In the genomic region with DNA sequence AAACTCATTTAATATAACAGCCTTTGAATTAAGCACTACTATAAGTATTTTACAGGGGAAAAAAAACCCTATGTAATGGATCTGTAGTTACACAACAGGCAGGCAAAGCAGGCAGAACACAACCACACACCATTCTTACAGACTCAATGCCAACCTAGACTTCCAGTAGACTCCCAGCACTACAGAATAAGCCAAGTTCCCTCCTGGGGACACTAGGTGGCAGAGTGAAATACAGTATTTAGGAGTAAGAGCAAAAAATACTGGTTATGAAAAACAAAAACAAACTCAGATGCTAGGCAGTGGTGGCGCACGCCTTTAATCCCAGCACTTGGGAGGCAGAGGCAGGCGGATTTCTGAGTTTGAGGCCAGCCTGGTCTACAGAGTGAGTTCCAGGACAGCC, we compare ENCODE assay signal across 9 mouse cellular contexts. TPM values are rescaled to one million over a fixed set of nuclear protein-coding genes. Genes with fewer than 3 reads are reported as not detected.
A peak's percentile ranks its signal among the peaks of the same experiment; 100 is the strongest.
DNase-seq lines count a peak whose midpoint lies in the region; ATAC-seq and TF ChIP-seq lines count a peak whose summit lies in the region.
"Had no signal": no experiment of that assay in that cellular context is flagged by ENCODE, and none has a peak within 500 bp of the region (broad histone marks: within the 10 kb centered on the region; RNA-seq: fewer than 3 reads in every experiment).

No protein-coding gene starts in this region.

- WGBS in intestine, postnatal 0 days, result 74% methylated on average over 3 of the region's 3 CpGs

- H3K4me2 ChIP-seq in intestine, postnatal 0 days (replicated peaks; ENCODE audit: low read depth), result no peak overlapping the region
- H3K4me2 ChIP-seq: hindbrain, embryonic 15.5 days had no signal

- peak; percentile 35 to 66 for DNase-seq in heart, adult 18-20 months
- DNase-seq in heart, adult 11 months, result no peak
- peak; percentile 25 for DNase-seq in right cerebral cortex, adult 18-20 months
- DNase-seq in right cerebral cortex, postnatal 25 days, result no peak
- DNase-seq in cerebellum, adult 18-20 months, result peak; percentile 53 to 59
- peak; percentile 56 for DNase-seq in naive thymus-derived CD4-positive, alpha-beta T cell, adult 2 months (ENCODE audit: low read depth)

- H3K36me3 ChIP-seq in intestine, postnatal 0 days (ENCODE audit: control insufficient read depth, insufficient read depth), result no peaks in the 10 kb centered on the region

- TF ChIP-seq CTCF in intestine, postnatal 0 days (IDR thresholded peaks at IDR 0.05; ENCODE audit: low read depth), result peak; percentile 71

- no peak overlapping the region for H3K9ac ChIP-seq in intestine, postnatal 0 days (ENCODE audit: low read depth, low read length)
- H3K9ac ChIP-seq: hindbrain, embryonic 15.5 days had no signal

- no peak overlapping the region for H3K27ac ChIP-seq in intestine, postnatal 0 days (ENCODE audit: low read depth, low read length)
- H3K27ac ChIP-seq: hindbrain, embryonic 15.5 days had no signal

- H3K4me3 ChIP-seq in intestine, postnatal 0 days (ENCODE audit: low read depth, low read length), result no peak overlapping the region
- H3K4me3 ChIP-seq: hindbrain, embryonic 15.5 days had no signal

- no peak for ATAC-seq in intestine, postnatal 0 days
- ATAC-seq in megakaryocyte, adult 5-6 weeks (ENCODE audit: poor library complexity, severe bottlenecking), result no peak

- no peaks in the 10 kb centered on the region for H3K9me3 ChIP-seq in intestine, postnatal 0 days (ENCODE audit: control insufficient read depth)
- H3K9me3 ChIP-seq: hindbrain, embryonic 15.5 days had no signal

- no peaks in the 10 kb centered on the region for H3K27me3 ChIP-seq in intestine, postnatal 0 days (replicated peaks; ENCODE audit: control insufficient read depth, insufficient read depth, low read length)
- H3K27me3 ChIP-seq: hindbrain, embryonic 15.5 days had no signal

- H3K4me1 ChIP-seq in intestine, postnatal 0 days (replicated peaks; ENCODE audit: control insufficient read depth, insufficient read depth, low read length), result no peaks in the 10 kb centered on the region

RNA-seq across cellular contexts. Expression of gene Camsap2, which starts 39.5 kb away (rescaled TPM):
- 10 to 100 TPM; 21.1 to 21.3 TPM for total RNA-seq in heart, adult 18-20 months (2021)
- 3.3 and 3.6 TPM in 2 replicates for polyA plus RNA-seq in intestine, postnatal 0 days (2015; fragmentation: Nextera tagmentation; extraction: Ambion mirVana)
- 12.9 and 15.0 TPM in 2 replicates for total RNA-seq in megakaryocyte, adult 5-6 weeks (2015)
- 20.0 and 22.6 TPM in 2 replicates for total RNA-seq in megakaryocyte, adult 5-6 weeks (2017)

RNA-seq across cellular contexts. Expression of gene Gpr25, which starts 45.8 kb away (rescaled TPM):
- total RNA-seq in heart, adult 18-20 months (2021), result not detected
- not detected in 2 replicates for polyA plus RNA-seq in intestine, postnatal 0 days (2015; fragmentation: Nextera tagmentation; extraction: Ambion mirVana)
- not detected in 2 replicates for total RNA-seq in megakaryocyte, adult 5-6 weeks (2015)
- total RNA-seq in megakaryocyte, adult 5-6 weeks (2017), result not detected in 2 replicates

Comparison
In these comparisons a context has a peak if more than half of its experiments do, and no peak if none do; other contexts are left out.
1. DNase-seq: peak in heart, adult 18-20 months (2 of 2), right cerebral cortex, adult 18-20 months (single experiment), cerebellum, adult 18-20 months (2 of 2) and naive thymus-derived CD4-positive, alpha-beta T cell, adult 2 months (single experiment); none in heart, adult 11 months (single experiment) and right cerebral cortex, postnatal 25 days (single experiment).